Mouse (Mus musculus): ENCODE data around the gene Myh7.
"Not testable (repeated sequence)": the region's sequence is repeated elsewhere in the genome, so short reads cannot be mapped to it uniquely, and the experiment has no call there.

Myh7 gene

DNA sequence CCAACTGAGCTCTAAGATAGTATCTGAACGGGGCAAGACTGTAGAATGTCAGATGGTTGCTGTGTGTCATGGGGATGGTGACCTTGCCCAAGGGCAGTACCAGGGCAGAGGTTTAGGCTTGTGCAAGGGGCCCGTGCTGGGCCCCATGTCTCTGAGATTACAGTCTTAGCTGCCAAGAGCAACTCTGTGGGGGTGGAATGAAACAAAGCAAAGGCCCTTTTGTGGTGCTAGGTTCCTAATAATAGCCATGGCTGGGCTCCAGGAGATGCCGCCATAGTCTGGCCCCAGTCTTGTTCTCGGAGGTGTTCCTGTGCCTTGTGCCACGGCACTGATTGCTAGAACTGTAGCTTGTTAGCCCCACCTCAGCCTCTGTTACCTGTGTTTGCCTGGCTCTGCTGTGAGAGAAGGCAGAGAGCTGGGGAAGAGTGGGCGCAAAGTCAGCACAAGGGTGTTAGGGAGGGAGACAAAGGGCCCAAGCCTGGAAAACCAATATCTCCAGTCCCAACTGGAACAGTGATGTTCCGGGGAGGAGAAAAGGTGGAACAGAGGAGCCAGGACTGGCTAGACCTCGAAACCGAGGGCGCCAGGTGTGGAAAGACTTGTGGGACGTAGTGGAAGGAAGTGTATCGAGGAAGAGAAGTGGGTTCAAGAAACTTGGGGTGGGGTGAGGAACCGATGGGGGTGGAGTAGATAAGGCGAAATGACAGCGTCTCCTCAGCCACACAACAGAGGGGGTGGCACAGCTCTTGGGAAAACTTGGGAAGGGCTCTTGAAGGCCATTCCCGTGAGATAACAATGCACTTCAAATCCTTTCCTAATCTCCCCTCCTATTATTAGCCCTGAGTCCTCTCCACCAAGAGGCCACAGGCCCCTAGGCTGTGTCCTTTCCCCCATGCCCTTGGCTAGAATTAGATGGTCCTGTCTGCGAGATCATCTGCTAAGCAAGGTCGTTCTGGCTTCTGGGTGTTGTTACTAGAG lies 9.7 kb upstream of the Myh7 start:
- no peak for DNase-seq

DNA sequence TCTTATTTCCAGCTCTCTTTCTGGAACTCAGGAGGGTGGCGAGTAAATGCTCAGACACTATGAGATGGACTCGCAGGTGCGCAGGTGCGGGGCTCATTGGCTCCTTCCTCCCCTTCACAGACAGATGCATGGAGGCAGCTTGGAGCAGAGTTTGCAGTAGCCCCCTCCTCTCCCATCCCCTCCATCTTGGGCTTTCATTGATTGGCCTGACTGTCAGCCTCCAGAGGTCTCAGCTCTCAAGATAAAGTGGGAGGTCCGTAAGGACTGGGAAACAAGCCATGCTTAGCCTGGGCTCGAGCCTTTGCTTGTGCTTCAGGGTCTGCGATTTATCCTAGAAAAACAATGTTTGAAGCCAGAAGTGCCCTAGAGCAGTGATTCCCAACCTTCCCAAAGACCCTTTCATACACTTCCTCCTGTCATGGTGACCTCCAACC lies 8.3 kb upstream of the Myh7 start:
- DNase-seq, result no peak

DNA sequence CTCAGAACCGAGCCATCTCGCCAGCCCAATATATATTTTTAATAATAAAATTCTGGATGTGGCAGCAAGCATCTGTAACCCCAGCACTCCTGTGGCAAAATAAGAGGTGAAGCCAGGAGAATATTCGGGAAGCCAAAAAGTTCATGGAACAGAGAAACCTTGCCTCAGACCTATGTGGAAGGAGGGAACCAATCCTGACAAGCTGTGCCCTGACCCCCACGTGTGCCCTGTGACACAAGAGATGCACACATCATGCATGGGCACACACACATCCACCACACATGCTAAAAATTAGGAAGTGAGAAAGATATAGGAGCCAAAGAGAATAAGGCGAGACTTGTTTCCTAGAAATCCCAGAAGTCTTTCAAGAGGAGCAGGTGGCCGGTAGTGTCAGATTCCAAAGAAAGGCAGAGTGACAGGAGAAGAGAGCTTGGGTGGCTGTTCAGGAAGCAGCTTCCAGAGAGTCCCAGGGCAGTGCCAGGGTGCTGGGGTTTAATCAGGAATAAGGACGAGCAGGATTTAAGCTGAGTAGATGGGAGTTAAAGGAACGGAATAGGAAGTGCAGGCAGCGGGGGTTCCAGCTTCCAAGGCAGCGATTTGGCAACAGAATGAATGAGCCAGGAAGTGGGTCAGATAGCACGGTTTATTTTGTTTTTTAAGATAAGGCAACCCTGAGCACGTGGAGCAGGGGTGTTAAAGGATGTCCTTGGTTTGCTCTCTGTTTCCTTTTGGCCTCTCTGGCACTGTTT lies 7.7 kb upstream of the Myh7 start:
- peak; percentile 18 for DNase-seq

DNA sequence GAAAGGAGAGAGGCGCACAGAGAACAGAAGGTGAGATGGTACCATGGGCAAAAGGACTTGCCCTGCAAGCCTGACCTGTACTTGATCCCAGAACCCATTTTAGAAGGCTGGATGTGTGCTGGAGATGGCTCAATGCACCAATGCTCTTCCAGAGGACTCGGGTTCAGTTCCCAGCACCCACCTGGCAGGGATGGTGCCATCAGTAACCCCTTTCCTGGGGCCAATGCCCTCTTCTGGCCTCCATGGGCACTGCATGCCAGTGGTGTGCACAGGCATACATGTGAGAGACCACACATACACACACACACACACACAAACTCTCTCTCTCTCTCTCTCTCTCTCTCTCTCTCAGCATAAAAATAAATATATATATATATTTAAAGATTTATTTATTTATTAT lies 7.0 kb upstream of the Myh7 start:
- DNase-seq, result no peak

DNA sequence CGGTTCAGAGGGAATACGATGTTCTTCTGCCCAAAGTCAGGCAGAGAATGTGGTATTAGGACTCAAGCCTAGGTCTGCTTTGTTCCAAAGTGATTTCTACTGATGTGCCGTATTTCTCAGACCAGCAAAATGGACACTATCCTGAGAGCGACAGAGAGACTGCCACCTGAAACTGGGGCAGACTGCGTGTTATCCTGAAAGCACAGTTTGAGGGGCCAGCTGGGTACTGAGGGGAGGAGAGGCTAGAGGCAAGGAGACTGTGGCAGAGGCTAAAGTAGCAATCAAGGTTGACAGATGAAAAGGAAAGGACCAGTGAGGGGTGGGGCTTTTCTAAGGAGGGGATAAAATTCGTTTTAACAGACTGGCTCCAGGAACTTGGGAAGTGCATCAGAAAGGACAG lies 6.4 kb upstream of the Myh7 start:
- no peak for DNase-seq

DNA sequence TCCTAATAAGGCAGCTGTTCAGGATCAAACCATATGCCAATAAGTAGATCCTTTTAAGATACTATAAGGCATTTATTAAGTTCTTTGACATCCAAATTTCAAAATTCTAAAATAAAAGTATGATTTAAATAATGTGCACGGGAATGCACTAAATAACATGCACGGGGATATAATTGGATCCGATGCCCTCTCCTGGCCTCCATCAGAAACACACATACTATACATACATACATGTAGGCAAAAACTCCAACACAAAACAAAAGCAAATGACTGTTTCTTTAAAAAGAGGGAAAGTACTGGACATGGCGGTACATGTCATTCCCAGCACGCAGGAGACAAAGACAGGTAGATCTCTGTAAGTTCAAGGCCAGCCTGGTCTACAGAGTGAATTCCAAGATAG lies 5.4 kb upstream of the Myh7 start:
- not testable (repeated sequence) for DNase-seq

DNA sequence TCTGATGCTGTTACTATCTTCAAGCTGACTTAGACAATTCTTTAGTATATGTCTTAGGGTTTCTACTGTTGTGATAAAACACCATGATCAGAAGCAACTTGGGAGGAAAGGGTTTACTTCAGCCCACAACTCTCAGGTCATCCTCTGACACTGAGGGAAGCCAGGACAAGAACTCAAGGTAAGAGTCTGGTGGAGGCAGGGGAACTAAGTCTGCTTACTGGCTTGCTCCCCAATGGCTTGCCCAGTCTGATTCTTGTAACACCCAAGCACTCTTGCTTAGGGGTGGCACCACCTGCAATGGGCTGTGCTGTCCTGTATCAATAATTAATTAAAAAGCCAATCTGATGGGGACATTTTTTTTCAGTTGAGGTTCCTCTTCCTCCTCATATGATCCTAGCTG lies 4.3 kb upstream of the Myh7 start:
- DNase-seq, result no peak

DNA sequence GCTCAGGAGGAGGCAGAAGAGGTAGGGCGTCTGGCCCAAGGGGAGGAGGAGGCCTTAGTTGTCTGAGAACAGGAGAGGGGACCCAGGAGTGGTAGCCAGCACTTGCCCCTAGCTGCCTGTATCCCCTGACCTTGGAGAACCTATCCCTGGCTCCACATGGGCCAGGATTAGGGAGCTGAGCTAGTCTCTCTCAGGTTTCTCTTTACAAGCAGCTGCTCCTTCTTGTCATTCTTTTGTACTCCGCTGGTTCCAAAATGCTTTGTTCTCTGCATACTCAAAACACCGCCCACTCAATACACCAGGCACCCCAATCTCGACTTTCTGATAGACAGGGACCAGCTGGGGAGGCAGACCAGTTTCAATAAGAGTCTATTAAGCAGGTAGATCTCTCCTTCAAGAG lies 2.9 kb upstream of the Myh7 start:
- DNase-seq, result no peak

DNA sequence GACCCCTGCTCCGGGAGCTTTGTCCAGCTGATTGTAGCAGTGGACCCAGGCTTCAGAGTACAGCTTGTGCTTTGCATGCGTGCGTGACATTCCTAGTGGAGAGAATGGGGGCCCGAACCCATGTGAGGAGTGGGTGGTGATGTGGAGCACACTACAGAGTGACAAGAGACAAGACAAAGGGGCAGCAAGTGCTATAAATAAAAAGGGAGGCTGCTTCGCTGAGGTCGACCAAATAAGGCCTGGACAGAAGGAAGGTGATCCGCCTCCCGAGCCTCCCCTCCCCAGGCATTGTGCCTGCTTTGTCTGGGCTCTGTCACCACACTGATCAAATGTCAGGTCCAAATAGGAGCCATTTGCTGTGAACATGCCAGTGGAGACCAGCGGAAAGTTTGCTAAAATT lies 2.4 kb upstream of the Myh7 start:
- no peak for DNase-seq

DNA sequence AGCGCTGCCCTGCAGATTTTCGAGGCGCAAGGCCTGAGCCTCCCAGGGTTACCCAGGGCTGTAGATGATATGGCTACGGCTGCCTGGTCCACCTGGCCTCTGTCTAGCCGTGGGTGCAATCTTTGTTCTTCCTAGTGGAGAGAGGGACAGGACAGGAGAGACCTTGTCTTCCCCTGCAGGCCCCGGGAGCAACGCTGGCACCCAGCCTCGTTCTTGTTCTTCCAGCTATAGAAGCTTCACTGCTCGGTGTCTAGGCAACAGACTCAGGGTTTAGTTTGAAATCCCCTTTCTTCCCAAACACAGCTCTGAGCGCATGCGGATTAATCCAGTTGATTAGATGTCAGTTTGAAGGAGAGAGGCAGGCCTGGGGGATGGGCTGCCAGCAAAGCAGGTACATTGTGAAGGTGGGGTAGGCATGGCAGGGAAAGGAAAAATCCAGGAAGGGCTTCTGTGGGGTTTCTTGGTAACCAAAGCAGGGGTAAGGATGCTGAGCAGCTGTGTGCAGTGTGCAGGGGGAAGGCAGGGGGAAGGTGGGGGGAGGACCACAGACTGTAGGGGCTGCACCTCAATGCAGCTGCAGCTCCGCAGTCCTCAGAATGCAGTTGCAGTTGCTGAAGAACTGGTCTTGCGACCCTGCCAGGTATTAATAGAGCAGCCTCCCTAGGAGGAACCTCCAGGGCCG lies 1.2 kb upstream of the Myh7 start:
- no peak for DNase-seq

DNA sequence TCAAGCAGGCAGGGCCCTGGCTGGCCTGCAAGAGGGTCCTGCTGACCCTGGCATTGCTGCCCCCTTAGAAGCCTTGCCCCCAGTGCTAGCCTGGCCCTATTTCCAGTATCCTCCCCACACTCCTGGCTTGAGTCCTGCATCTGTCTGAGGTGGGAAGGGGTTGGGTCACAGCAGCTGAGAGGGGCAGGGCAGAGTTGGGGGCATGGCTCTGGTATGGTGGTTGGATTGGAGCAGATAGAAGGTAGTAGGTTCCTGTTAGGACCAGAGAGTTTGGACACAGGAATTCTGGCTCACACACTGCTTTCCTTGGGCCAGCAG lies 402 bp upstream of the Myh7 start:
- no peak for DNase-seq

DNA sequence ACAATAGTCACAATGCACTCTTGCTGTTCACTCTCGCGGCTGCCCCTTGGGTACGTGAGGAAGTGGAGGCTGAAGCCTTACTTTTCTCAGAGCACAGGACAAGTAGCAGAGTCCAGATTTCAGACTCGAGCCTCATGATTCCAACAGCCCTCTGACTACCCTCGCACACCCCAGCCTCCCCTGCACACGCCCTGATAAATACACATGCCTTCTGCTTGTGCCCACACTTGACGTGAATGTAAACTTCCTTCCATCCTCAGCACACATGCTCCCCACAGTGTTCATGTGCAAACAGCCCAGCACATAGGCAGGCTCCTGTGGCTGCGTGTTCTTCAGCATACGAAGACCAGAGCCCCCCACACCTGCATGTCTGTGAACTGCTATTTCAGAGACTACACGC lies 790 bp downstream of the Myh7 start:
- DNase-seq, result no peak

DNA sequence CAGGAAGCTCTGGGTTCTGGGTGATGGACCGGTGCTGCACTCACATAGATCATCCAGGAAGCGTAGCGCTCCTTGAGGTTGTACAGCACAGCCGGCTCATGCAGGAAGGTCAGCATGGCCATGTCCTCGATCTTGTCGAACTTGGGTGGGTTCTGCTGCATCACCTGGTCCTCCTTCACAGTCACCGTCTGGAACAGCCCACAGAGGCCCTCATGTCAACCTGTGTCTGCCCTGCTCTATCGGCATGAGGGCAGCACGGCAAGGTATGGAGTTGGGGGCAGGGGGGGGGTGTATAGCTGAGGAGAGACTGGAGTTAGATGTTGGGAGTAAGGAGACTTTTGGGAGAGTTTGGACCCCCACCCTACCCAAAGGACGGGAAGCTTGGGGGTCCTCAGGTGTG lies 2.2 kb downstream of the Myh7 start:
- DNase-seq, result no peak

DNA sequence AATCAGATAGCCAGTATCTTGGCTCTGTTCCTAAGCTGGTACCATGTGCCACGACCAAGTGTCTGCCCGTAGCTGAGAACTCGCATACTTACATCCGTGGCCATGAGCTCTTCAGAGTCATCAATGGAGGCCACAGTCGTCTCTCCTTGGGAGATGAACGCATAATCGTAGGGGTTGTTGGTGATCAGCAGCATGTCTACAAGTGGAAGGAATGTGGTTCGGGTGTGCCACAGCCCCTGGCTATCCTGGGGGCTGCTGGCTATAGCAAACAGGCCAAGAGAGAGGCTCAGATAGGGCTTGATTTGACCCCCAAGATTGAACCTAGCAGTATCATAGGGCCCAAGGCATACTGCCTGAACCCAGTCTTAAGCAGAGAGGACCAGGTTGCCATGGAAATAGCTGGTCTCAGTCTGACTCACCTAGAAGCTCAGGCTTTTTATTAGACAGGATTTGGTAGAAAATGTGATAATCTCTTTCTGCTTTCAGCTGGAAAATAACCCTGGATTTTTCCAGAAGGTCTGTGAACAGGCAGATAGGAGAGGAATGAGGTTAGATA lies 4.5 kb downstream of the Myh7 start:
- DNase-seq, result no peak

DNA sequence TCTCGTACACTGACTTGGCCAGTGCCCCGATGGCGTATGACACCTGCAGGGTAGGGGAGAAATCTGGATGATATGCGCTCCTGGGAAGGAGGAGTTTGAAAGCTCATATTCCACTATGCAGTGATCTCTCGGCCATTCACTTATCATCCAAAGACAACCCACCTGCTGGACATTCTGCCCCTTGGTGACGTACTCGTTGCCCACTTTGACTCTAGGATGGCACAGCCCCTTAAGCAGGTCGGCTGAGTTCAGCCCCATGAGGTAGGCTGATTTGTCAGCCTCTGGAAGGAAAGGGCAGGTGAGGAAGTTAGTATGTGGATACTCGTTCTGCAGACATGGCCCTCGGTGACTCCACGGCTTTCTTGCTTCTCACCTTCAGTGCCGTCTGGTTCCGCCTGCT lies 5.5 kb downstream of the Myh7 start:
- DNase-seq, result no peak

DNA sequence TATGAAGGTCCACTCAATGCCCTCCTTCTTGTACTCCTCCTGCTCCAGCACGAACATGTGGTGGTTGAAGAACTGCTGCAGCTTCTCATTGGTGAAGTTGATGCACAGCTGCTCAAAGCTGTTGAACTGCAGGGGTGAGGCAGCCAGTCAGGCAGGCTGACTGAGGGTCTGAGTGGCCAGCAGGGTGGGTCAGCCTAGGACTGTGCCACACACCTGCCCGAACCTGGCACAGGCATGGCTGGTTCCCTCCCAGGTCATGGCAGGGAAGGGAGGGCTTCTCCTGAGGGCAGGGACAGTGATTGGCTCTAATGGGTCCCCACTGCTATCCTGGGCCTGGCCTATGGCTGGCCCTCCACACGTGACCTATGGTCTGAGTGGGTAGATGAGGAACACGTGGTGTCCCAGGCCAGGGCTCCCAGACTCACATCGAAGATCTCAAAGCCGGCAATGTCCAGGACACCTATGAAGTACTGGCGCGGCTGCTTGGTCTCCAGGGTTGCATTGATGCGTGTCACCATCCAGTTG lies 6.0 kb downstream of the Myh7 start:
- DNase-seq, result not testable (repeated sequence)

DNA sequence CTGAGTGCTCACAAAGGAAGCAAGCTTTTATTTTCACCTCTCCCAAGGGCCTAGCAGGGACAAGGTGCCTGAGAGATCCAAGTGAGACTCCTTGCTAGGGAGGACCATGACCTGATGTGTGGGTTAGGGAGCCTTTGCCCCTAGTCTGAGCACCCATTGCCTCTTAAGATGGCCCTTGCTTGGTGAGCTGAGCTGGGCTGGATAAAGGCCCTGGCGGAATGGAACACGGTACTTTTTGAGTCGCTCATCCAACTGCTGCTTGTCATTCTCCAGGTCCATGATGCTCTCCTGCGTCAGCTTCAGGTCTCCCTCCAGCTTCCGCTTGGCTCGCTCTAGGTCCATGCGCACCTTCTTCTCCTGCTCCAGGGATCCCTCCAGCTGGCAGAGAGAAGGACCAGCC lies 12.5 kb downstream of the Myh7 start:
- DNase-seq, result no peak

DNA sequence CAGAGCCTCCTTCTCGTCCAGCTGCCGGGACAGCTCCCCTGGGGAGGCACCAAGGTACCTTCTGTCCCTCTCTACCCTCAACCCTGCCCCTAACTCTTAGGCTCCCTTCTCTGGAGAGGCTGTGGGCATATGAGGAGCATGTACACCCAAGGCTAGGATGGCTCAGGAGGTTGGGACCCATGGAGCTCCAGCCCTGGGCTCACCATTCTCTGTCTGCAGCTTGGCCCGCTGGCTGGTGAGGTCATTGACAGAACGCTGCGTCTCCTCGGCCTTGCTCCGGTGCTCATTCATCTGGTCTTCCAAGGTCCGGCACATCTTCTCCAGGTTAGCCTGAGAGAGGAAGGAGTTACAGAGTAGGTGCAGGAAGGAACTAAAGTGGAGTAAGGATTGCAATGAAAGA lies 15.8 kb downstream of the Myh7 start:
- DNase-seq, result no peak

DNA sequence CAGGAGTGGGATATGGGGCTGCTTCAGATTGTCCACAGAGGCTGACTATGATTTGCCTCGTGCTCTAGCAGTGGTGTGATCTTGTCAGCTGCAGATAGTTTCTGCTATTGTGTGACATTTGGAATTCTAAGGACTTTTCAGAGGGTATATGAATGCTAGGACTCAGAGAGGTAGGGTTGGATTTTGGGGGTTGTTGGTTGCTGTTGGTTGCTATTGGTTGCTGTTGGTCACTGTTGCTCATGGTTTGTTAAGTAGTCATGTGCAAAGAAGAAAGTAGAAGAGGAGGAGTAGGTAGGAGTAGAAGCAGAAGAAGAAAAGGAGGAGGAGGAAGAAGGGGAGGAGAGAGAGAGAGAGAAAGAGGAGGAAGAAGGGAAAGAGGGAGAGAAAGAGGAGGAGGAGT lies 17.8 kb downstream of the Myh7 start, which contains the start of gene Gm17428:
Gene Gm17428, plus strand, starts transcription at position 301 of the 400 bp plus-strand sequence.
- DNase-seq, result no peak

DNA sequence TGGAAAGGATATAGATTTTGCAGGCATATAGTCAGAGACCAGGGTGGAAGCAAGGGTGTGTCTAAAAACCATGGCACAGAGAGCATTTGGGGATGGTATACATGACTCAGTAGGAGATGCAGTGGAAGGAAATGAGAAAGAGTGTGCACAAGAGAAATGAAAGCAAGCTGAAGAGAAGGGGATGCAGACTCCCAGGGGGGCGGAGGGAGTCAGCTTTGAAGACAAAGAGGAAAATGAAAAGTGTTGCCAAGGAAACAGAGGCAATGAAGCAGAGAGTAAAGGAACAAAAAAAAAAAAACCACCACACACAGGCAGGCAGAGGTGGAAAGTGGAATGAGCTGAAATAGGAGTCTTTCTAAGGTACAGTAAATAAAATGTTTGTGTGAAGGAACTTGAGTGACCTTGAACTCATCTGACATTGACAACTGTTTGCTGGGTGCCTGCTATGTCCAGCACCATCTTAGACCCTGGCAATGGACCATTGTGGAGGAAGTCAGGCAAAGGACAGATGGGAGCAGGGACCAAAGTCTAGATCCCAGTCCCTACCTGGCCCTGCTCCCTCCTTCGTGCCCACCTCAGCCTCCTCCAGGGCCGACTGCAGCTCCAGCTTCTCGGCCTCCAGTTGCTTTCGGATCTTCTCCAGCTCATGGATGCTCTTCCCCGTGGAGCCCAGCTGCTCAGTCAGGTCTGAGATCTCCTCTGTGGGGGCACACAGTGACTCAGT lies 20.2 kb downstream of the Myh7 start:
- no peak for DNase-seq

DNA sequence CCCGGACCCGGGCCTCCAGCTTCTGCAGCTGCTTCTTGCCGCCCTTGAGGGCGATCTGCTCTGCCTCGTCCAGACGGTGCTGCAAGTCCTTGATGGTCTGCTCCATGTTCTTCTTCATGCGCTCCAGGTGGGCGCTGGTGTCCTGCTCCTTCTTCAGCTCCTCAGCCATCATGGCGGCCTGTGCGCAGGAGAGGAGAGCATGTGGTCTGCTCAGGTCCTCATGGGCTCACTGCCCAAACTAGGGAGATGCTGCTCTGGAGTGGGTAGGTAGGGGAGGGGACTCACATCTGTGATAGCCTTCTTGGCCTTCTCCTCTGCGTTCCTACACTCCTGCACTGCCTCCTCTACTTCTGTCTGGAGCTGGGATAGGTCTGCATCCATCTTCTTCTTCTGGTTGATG lies 21.6 kb downstream of the Myh7 start:
- not testable (repeated sequence) for DNase-seq

DNA sequence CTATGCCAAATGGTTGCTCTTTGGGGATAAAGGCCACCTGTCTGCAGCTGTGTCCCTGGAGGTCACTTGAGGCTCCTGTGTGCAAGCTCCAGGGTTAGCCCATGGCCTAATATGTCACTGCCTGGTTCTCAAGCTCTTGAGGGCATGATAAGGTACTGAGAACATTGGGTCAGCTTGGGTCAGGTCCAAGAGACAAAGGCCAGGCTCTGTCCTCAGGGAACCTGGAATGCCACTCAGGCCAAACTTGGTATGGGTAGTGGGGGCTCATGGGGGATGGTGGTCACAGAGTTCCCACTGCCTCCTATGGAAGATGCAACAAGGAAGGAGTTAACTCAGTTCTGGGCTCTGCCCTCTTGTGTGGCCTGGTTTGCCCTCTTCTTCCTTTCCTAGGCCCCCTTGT lies 26.1 kb downstream of the Myh7 start:
- DNase-seq, result no peak
